Mouse (Mus musculus) spleen, postnatal 36 days (tissue): ENCODE results near the gene Ppfibp1.
A peak's percentile ranks its signal among the peaks of the same experiment; 100 is the strongest.

ENCODE experiments used
- DNase-seq, 2 experiments: peaks; one replicate each; pipeline ENCODE4 v3.0.0; 2022; ENCODE audit warnings: low spot score in 2 of 2, mixed read lengths in 1 of 2

The Ppfibp1 gene

GRCm38 (mm10) chr6:147032303-147032925 is 144.1 kb downstream of the Ppfibp1 start, which contains the start of gene Rep15:
Gene Rep15, plus strand, starts transcription at chr6:147032584.
- DNase-seq = no peak

- peak; percentile 81 to 87 for DNase-seq
Observed at GRCm38 (mm10) chr6:147042291-147043290, 154.3 kb downstream of the Ppfibp1 start, which contains the start of gene Mrps35. Gene Mrps35, plus strand, starts transcription at chr6:147042764.

GRCm38 (mm10) chr6:147043633-147044032 is 155.3 kb downstream of the Ppfibp1 start:
- DNase-seq = no peak

- DNase-seq = no peak
Observed at GRCm38 (mm10) chr6:147049239-147049805, 161.0 kb downstream of the Ppfibp1 start.

GRCm38 (mm10) chr6:147051666-147052065 is 163.4 kb downstream of the Ppfibp1 start:
- DNase-seq = no peak

- DNase-seq = no peak
Observed at GRCm38 (mm10) chr6:147052440-147052839, 164.2 kb downstream of the Ppfibp1 start.

- no peak for DNase-seq
Observed at GRCm38 (mm10) chr6:147053785-147054646, 165.7 kb downstream of the Ppfibp1 start.

- DNase-seq = no peak
Observed at GRCm38 (mm10) chr6:147055374-147055977, 167.2 kb downstream of the Ppfibp1 start.

- no peak for DNase-seq
Observed at GRCm38 (mm10) chr6:147059326-147059725, 171.0 kb downstream of the Ppfibp1 start.

- no peak for DNase-seq
Observed at GRCm38 (mm10) chr6:147061630-147062029, 173.3 kb downstream of the Ppfibp1 start.

- no peak for DNase-seq
Observed at GRCm38 (mm10) chr6:147062034-147062433, 173.7 kb downstream of the Ppfibp1 start.

GRCm38 (mm10) chr6:147062694-147063093 is 174.4 kb downstream of the Ppfibp1 start:
- DNase-seq = no peak

- no peak for DNase-seq
Observed at GRCm38 (mm10) chr6:147064226-147064943, 176.1 kb downstream of the Ppfibp1 start.

GRCm38 (mm10) chr6:147064944-147065261 is 176.6 kb downstream of the Ppfibp1 start:
- DNase-seq = no peak

- no peak for DNase-seq
Observed at GRCm38 (mm10) chr6:147075808-147076387, 187.6 kb downstream of the Ppfibp1 start.

- no peak for DNase-seq
Observed at GRCm38 (mm10) chr6:147076878-147077277, 188.6 kb downstream of the Ppfibp1 start.

GRCm38 (mm10) chr6:147079919-147080318 is 191.6 kb downstream of the Ppfibp1 start:
- no peak for DNase-seq
